Mouse (Mus musculus) lung, postnatal 0 days (tissue): ENCODE measurements around the gene Prkca.

ENCODE experiments used
- CTCF ChIP-seq: IDR thresholded peaks from 2 replicates; pipeline ENCODE4 v1.5.1; 2016; ENCODE audit warnings: antibody characterized with exemption, mild to moderate bottlenecking
- EP300 ChIP-seq: IDR thresholded peaks from 2 replicates; pipeline ENCODE4 v1.6.1; 2016; ENCODE audit warnings: antibody characterized with exemption, mild to moderate bottlenecking, control low read depth

GRCm38 (mm10) chr11:108199429-108199985 lies 144.2 kb downstream of the Prkca start:
- TF ChIP-seq CTCF (no peak), EP300 (no peak)
